Mouse (Mus musculus) embryo, embryonic 9.5 days (tissue): ENCODE data around the gene Atp1a1.
A peak's percentile ranks its signal among the peaks of the same experiment; 100 is the strongest.

Experiments
- DNase-seq: peaks from one replicate; pipeline ENCODE4 v3.0.0-alpha.2; 2017; ENCODE audit errors: extremely low spot score

Atp1a1 gene

GRCm38 (mm10) chr3:101611813-101612491 lies 7.5 kb upstream of the Atp1a1 start:
- no peak for DNase-seq

DNA sequence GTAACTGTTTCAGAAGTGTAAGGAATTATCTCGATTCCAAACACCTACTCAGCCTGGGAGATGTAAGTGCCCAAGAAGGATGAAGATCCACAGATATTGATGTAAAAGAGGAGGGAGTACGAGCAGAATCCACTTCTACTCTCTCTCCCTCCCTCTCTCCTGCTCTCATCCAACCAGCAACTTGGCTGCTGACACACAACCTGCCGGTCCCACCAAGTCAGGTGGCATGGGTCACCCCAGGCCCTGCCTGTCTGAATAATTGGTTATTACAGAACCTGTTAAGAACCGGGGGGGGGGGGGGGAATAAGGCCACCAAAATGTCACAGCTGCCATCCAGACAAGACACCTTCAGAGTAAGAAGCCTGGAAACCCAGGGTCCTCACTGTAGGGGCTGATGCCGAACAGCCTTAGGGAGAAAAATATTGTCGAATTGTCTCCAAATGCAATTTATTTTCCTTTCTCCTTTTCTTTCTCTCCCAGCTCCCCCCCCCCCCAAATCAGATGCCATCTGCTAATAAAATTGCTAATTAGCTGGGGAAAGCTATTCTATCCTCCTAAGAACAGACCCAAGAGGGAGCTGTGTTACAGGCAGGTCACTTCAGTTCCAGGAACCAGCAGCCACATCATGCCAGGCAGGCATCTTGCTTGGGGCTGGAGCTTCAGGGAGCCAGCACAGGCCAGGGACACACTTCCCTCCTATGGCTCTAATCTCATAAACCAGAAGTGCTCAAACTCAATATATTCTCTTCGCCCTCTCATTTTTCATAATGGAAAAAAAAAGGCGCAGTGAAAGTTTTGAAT lies 6.7 kb upstream of the Atp1a1 start:
- DNase-seq = no peak

GRCm38 (mm10) chr3:101609302-101609701 lies 4.8 kb upstream of the Atp1a1 start:
- DNase-seq = no peak

GRCm38 (mm10) chr3:101606861-101607455 lies 2.5 kb upstream of the Atp1a1 start:
- DNase-seq = no peak

- no peak for DNase-seq
These were observed 1.2 kb upstream of the Atp1a1 start for GRCm38 (mm10) chr3:101605721-101606120.

GRCm38 (mm10) chr3:101605291-101605690 lies 807 bp upstream of the Atp1a1 start:
- no peak for DNase-seq

- peak; percentile 86 for DNase-seq
These were observed 579 bp downstream of the Atp1a1 start for GRCm38 (mm10) chr3:101603661-101604549.

GRCm38 (mm10) chr3:101603194-101603593 lies 1.3 kb downstream of the Atp1a1 start:
- peak; percentile 40 for DNase-seq

GRCm38 (mm10) chr3:101602511-101603055 lies 1.9 kb downstream of the Atp1a1 start:
- DNase-seq = no peak

DNA sequence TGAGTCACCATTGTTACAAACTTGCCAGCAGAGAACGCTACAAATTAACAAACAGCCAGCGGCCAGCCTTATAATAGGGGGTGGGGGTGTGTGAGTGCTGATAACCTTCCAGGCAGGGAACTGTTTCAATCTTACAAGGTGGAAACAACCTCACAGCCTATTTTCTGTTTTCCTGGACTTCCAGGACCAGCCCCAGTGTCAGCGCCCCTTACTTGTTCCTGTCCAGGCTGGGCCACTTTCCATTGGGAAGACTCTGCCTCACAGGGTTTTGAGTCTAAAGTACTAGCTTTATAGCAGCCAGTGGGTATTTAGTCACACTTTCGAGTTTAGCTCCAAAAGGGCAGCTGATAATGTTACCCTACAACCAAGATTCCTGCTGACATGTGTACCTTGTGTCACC lies 2.8 kb downstream of the Atp1a1 start:
- DNase-seq = no peak

- DNase-seq = no peak
These were observed 3.4 kb downstream of the Atp1a1 start for GRCm38 (mm10) chr3:101601003-101601525.

DNA sequence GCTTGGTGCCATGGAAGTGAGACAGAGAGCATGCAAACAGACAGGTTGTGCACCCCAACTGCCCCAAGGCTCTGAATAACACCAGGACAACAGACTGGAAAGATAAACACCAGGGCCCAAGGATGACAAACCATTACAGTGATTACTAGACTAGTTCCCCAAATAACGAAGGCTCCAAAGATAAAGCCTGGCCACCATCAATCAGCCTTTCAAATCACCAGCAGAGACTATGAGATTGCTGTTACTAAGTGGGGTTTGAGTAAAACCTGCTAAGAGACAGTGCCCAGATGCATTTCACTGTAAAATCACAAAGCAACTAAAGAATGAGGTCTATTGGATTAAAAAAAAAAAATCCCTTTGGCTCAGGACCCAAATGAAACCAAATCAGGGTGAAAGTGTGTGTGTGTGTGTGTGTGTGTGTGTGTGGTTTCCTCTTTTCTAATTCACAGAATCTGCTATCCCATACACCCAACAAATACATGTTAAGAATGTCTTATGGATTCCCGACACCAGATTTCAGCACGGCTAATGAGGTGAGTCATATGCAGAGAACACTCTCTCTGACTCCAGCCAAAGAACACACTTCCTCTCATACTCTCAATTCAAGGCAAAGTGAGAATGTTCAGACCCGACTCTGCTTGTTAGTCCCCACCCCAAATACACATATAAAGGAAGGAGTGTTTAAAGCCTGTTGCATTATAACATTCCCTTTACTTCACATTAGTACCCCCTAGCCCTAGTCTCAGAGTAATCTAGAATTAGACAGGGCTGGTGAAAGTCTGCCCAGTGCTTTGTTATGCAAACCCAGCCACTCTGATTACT lies 4.4 kb downstream of the Atp1a1 start:
- no peak for DNase-seq

- DNase-seq = no peak
These were observed 5.1 kb downstream of the Atp1a1 start for GRCm38 (mm10) chr3:101599191-101599919.

- no peak for DNase-seq
These were observed 6.1 kb downstream of the Atp1a1 start for GRCm38 (mm10) chr3:101598231-101598905.

GRCm38 (mm10) chr3:101597317-101598096 lies 7.0 kb downstream of the Atp1a1 start:
- DNase-seq = no peak

DNA sequence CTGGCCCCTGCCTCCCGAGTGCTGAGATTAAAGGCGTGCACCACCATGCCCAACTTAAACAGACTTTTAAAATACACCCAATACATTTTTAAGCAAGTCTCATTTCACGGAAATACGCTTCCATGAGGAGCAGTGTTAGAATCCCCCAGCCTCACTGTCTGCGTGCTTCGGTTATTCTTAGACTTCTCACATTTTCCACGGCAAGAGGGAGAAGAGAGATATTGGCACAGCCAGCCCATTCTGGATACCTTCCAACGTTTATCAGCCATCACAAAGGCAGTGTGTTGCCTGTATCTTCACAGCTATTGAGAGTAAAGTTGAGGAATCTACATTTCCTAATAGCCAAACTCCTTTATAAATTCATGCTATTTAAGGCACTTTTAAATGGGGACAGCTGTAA lies 7.8 kb downstream of the Atp1a1 start:
- no peak for DNase-seq

DNA sequence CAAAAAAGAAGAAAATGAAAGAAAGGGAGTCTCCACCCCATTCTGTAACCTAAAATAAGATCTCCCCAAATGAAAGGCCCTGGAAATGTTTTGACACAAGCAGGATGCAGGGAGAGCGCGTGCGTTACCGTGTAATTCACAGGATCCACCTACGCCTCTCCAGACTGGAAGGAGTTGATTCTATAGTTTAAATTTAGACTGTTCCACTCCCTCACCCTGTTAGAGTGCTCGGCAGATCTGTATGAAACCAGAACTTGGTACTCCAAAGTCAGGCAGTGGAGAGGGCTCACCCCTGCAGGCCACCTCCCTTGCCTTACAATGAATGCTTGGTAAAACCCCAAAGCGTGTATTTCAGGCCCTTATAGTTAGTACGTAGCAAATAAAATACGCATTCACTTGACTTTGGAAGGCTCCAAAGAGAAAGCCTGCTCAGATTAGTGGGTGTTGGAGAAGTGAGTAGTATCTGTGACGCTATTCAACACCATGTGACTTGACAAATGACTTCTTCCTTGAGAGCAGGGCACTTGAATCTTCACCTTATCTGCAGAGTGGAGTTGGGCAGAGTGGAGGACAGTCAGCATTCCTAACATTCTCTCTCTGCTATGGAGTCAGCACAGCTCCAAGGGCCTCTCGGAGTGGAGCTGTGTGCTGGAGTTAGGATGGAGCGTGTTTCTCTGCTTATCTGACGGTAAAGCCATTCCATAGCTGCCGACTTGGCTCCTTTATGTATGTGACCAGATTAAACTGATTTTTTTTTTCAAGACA lies 8.4 kb downstream of the Atp1a1 start:
- no peak for DNase-seq

- no peak for DNase-seq
These were observed 9.5 kb downstream of the Atp1a1 start for GRCm38 (mm10) chr3:101594982-101595381.
